Mouse (Mus musculus): ENCODE measurements around the gene Fam69a.

GRCm38 (mm10) chr5:108034194-108034593 is 47.3 kb upstream of the Fam69a start:
- TF ChIP-seq CTCF (IDR thresholded peaks at IDR 0.05) (peak; percentile 79), POLR2A (IDR thresholded peaks at IDR 0.05; ENCODE audit: insufficient read depth, low read depth, low read length) (no peak), EP300 (IDR thresholded peaks at IDR 0.05; ENCODE audit: insufficient read depth, low read depth, low read length) (no peak)

Data from heart, adult 2 months (tissue).